Mouse (Mus musculus) bone marrow macrophage, adult 2 months (primary cell): ENCODE results near the gene Gm9944.

ENCODE experiments used
- CTCF ChIP-seq: IDR thresholded peaks from 2 replicates; pipeline ENCODE4 v1.5.1; 2012; ENCODE audit warnings: low read depth, mild to moderate bottlenecking, low read length, moderate library complexity
- POLR2A ChIP-seq: IDR thresholded peaks from 2 replicates; pipeline ENCODE4 v1.6.1; 2012; ENCODE audit warnings: mild to moderate bottlenecking, low read depth, low read length, borderline replicate concordance

DNA sequence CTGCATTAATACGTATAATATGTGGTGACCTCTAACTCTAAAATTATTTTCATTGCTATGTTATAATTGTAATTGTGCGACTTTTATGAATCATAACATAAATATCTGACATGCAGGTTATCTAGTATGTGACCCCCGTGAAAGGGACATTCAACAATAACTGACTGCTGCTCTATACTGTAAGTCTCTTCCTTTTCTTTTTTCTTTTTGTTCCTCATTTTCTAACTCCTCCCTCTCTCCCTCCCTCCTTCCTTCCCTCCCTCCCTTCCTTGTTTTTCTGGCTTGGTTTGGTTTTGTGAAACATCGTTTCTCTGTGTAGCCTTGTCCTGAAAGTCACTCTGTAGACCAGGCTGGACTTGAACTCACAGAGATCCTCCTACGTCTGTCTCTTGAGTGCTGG, 28.5 kb downstream of the Gm9944 start:
- TF ChIP-seq CTCF (no peak), POLR2A (no peak)
